In genomic region chrX:36811377-36811776, GRCm38 (mm10) we compare ENCODE assay signal across 11 mouse cellular contexts. TPM values are rescaled to one million over a fixed set of nuclear protein-coding genes. Genes with fewer than 3 reads are reported as not detected.
DNase-seq lines count a peak whose midpoint lies in the region; ATAC-seq and TF ChIP-seq lines count a peak whose summit lies in the region.
"Had no signal": no experiment of that assay in that cellular context is flagged by ENCODE, and none has a peak within 500 bp of the region (broad histone marks: within the 10 kb centered on the region; RNA-seq: fewer than 3 reads in every experiment).

No protein-coding gene starts in this region.

- no peak for TF ChIP-seq EP300 in liver, embryonic 14.5 days (IDR thresholded peaks at IDR 0.05; ENCODE audit: low read depth)

- no peaks in the 10 kb centered on the region for H3K27me3 ChIP-seq in forebrain, embryonic 14.5 days (replicated peaks; ENCODE audit: control insufficient read depth, insufficient read depth, low read length)
- no peaks in the 10 kb centered on the region for H3K27me3 ChIP-seq in forebrain, embryonic 10.5 days (ENCODE audit: poor library complexity, severe bottlenecking)
- no peaks in the 10 kb centered on the region for H3K27me3 ChIP-seq in liver, embryonic 14.5 days (ENCODE audit: control insufficient read depth, insufficient read depth, low read length)
- no peaks in the 10 kb centered on the region for H3K27me3 ChIP-seq in liver, embryonic 12.5 days (replicated peaks)
- H3K27me3 ChIP-seq: heart, embryonic 13.5 days had no signal

- no peaks in the 10 kb centered on the region for H3K9me3 ChIP-seq in forebrain, embryonic 14.5 days (replicated peaks; ENCODE audit: control insufficient read depth, low read length)
- no peaks in the 10 kb centered on the region for H3K9me3 ChIP-seq in forebrain, embryonic 10.5 days
- no peaks in the 10 kb centered on the region for H3K9me3 ChIP-seq in liver, embryonic 14.5 days (ENCODE audit: control insufficient read depth, low read length)
- H3K9me3 ChIP-seq in liver, embryonic 12.5 days (replicated peaks), result no peaks in the 10 kb centered on the region
- H3K9me3 ChIP-seq: heart, embryonic 13.5 days had no signal

- DNase-seq in forebrain, embryonic 14.5 days (ENCODE audit: low spot score), result peak; percentile 56
- DNase-seq in forebrain, embryonic 10.5 days (ENCODE audit: extremely low spot score, low spot score), result no peak
- no peak for DNase-seq in liver, embryonic 14.5 days (ENCODE audit: low read depth in 3 of 3, low spot score in 3 of 3)
- peak; percentile 8 for DNase-seq in T-cell, adult 2 months (ENCODE audit: low spot score)
- peak; percentile 48 for DNase-seq in retina, embryonic 14.5 days (ENCODE audit: low spot score)
- DNase-seq in frontal cortex, postnatal 10 days (ENCODE audit: low spot score in 2 of 2), result no peak
- no peak for DNase-seq in ovary, postnatal 14 days (ENCODE audit: low spot score)

- H3K27ac ChIP-seq in forebrain, embryonic 14.5 days (ENCODE audit: low read depth, low read length), result no peak overlapping the region
- no peak overlapping the region for H3K27ac ChIP-seq in forebrain, embryonic 10.5 days
- no peak overlapping the region for H3K27ac ChIP-seq in liver, embryonic 14.5 days
- H3K27ac ChIP-seq in liver, embryonic 12.5 days, result no peak overlapping the region
- H3K27ac ChIP-seq: heart, embryonic 13.5 days had no signal

- no peaks in the 10 kb centered on the region for H3K36me3 ChIP-seq in forebrain, embryonic 14.5 days (ENCODE audit: control insufficient read depth, insufficient read depth, low read length)
- no peaks in the 10 kb centered on the region for H3K36me3 ChIP-seq in forebrain, embryonic 10.5 days (replicated peaks)
- no peaks in the 10 kb centered on the region for H3K36me3 ChIP-seq in liver, embryonic 14.5 days (replicated peaks; ENCODE audit: control insufficient read depth, insufficient read depth, low read depth)
- no peaks in the 10 kb centered on the region for H3K36me3 ChIP-seq in liver, embryonic 12.5 days
- H3K36me3 ChIP-seq: heart, embryonic 13.5 days had no signal

- peak; percentile 56 for TF ChIP-seq CTCF in liver, embryonic 14.5 days (IDR thresholded peaks at IDR 0.05; ENCODE audit: low read depth)

- WGBS in forebrain, embryonic 14.5 days, result 47% methylated on average over 5 of the region's 5 CpGs
- 60% methylated on average over 5 of the region's 5 CpGs for WGBS in forebrain, embryonic 10.5 days
- WGBS in liver, embryonic 14.5 days (ENCODE audit: insufficient replicate concordance), result 41% methylated on average over 5 of the region's 5 CpGs
- 31% methylated on average over 5 of the region's 5 CpGs for WGBS in liver, embryonic 12.5 days (ENCODE audit: insufficient replicate concordance)

- no peak for ATAC-seq in forebrain, embryonic 14.5 days
- ATAC-seq in liver, embryonic 14.5 days (ENCODE audit: insufficient read depth), result no peak
- ATAC-seq in liver, embryonic 12.5 days, result no peak
- ATAC-seq: Patski had no signal

- no peak overlapping the region for H3K4me3 ChIP-seq in forebrain, embryonic 14.5 days (ENCODE audit: low read depth, low read length)
- no peak overlapping the region for H3K4me3 ChIP-seq in forebrain, embryonic 10.5 days
- H3K4me3 ChIP-seq in liver, embryonic 14.5 days (ENCODE audit: insufficient read depth in 1 of 2, low read depth in 2 of 2, low read length in 2 of 2), result no peak overlapping the region
- H3K4me3 ChIP-seq in liver, embryonic 12.5 days, result no peak overlapping the region
- H3K4me3 ChIP-seq: heart, embryonic 13.5 days; myocyte had no signal

- H3K9ac ChIP-seq in forebrain, embryonic 14.5 days (ENCODE audit: low read length), result no peak overlapping the region
- H3K9ac ChIP-seq in liver, embryonic 14.5 days (replicated peaks), result no peak overlapping the region
- H3K9ac ChIP-seq in liver, embryonic 12.5 days, result no peak overlapping the region
- H3K9ac ChIP-seq: heart, embryonic 13.5 days had no signal

- no peak overlapping the region for H3K4me2 ChIP-seq in forebrain, embryonic 14.5 days (ENCODE audit: low read length)
- H3K4me2 ChIP-seq in liver, embryonic 14.5 days (ENCODE audit: low read depth), result no peak overlapping the region
- no peak overlapping the region for H3K4me2 ChIP-seq in liver, embryonic 12.5 days
- H3K4me2 ChIP-seq: heart, embryonic 13.5 days had no signal

- H3K4me1 ChIP-seq in forebrain, embryonic 14.5 days (ENCODE audit: control insufficient read depth, insufficient read depth, low read length), result no peaks in the 10 kb centered on the region; the same call in 1 of the 2 replicates
- peaks cover 17% of the 10 kb centered on the region for H3K4me1 ChIP-seq in forebrain, embryonic 10.5 days
- H3K4me1 ChIP-seq in liver, embryonic 14.5 days (replicated peaks; ENCODE audit: control insufficient read depth in 2 of 2, insufficient read depth in 2 of 2, low read length in 1 of 2), result peaks cover 0 to 7% of the 10 kb centered on the region in 2 experiments; a peak in 3 of 4 replicates
- H3K4me1 ChIP-seq in liver, embryonic 12.5 days, result peaks cover 16% of the 10 kb centered on the region

RNA-seq across cellular contexts. Expression of gene Slc25a5, which starts 15.9 kb away (rescaled TPM):
- polyA plus RNA-seq in forebrain, embryonic 14.5 days (2014; fragmentation: Nextera tagmentation; extraction: Ambion mirVana), result 589 and 711 TPM in 2 replicates
- polyA plus RNA-seq in forebrain, embryonic 10.5 days (2016; fragmentation: Nextera tagmentation; extraction: Ambion mirVana), result 867 and 903 TPM in 2 replicates
- 291 and 352 TPM in 2 replicates for polyA plus RNA-seq in liver, embryonic 14.5 days (2012; rRNA removed)
- 514 and 522 TPM in 2 replicates for polyA plus RNA-seq in liver, embryonic 14.5 days (2014; fragmentation: Nextera tagmentation; extraction: Ambion mirVana)
- polyA plus RNA-seq in liver, embryonic 12.5 days (2016; fragmentation: Nextera tagmentation; extraction: Ambion mirVana), result 641 and 655 TPM in 2 replicates

Comparison
In these comparisons a context has a peak if more than half of its experiments do, and no peak if none do; other contexts are left out.
1. DNase-seq: peak in forebrain, embryonic 14.5 days (single experiment), T-cell, adult 2 months (single experiment) and retina, embryonic 14.5 days (single experiment); none in forebrain, embryonic 10.5 days (single experiment), liver, embryonic 14.5 days (0 of 3), frontal cortex, postnatal 10 days (0 of 2) and ovary, postnatal 14 days (single experiment).